Mouse (Mus musculus) layer of hippocampus, postnatal 14 days (tissue): ENCODE results near the gene 1700029I15Rik. TPM values are rescaled to one million over a fixed set of nuclear protein-coding genes. Genes with fewer than 3 reads are reported as not detected.
"Not testable (repeated sequence)": the region's sequence is repeated elsewhere in the genome, so short reads cannot be mapped to it uniquely, and the experiment has no call there.

Source experiments
- DNase-seq, 2 experiments: peaks; one replicate each; pipeline ENCODE4 v3.0.0; 2021 to 2022; ENCODE audit warnings: low spot score in 2 of 2, mixed read lengths in 1 of 2
- total RNA-seq, 2 experiments: library from RNA; stranded (reverse); gene quantifications; 2 replicates each; pipeline ENCODE4 v1.2.3; 2021

The 1700029I15Rik gene
- total RNA-seq, 2 experiments from 2014 or later, result 4.5 to 5.4 TPM

- DNase-seq, result no peak
These were observed 8.0 kb downstream of the 1700029I15Rik start for GRCm38 (mm10) chr2:92390206-92390930.

GRCm38 (mm10) chr2:92391116-92391515, 8.8 kb downstream of the 1700029I15Rik start:
- DNase-seq, result no peak

GRCm38 (mm10) chr2:92391703-92392317, 9.5 kb downstream of the 1700029I15Rik start:
- DNase-seq, result no peak

DNA sequence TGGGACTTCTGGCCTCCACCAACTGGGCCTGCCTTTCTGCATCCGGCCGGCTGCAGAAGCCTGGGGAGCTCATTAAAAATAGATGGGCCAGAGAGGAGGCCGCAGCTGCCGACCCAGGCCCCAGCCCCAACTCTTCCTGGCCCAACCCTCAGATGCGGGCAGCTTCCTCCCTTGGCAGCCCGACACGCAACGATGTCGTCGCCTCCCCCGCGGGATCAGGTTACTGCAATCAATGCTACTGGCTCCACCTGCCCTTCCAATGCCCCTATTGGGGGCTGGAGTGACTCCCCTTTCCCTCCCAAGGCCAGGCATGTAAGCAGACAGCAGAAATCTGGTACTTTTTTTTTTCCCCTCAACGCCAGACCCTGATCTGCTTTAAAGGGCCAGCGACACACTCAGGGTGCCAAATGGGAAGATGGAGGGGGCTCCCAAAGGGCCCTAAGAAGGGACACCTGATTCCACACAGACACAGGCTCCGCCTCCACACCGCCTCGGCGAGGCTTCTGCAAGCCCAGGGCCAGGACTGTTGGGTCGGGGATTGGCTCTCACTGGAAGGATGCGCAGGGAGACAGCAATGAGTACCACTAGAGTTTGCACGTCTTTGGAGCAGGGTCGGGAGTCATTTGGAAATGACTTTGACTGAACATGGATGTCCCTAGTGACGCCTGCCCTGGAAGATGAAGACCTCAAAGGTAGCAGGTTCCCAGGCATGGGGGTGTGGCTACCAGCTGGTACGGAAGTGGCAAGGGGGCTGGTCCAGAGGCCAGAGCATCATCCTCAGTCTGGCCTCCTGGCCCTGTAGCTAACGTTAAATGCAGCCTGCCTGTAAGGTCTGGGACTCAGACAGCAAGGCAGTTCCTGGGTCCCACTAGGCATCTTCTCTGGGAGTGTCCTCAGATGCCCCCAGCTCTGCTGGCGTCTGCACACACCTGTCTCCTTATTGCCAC, 10.3 kb downstream of the 1700029I15Rik start:
- no peak for DNase-seq

DNA sequence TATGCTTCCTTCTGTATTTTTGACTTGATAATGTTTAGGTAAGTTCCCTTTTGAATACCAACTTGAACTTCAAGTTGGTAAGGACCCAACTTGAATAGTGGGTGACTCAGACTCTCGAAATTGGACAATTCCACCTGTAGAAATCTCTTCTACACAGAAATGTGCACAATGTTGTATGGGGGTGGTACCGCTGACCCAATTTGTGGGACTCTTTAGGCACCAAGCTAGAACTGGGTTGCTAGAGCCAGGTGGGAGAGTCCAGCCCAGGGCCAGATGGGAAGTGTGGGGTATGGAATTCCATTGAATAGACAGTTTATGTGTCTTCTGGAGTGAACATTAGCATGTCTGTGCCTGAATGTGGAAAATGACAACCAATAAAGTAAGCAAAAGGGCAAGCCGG, 13.2 kb downstream of the 1700029I15Rik start:
- DNase-seq, result no peak

DNA sequence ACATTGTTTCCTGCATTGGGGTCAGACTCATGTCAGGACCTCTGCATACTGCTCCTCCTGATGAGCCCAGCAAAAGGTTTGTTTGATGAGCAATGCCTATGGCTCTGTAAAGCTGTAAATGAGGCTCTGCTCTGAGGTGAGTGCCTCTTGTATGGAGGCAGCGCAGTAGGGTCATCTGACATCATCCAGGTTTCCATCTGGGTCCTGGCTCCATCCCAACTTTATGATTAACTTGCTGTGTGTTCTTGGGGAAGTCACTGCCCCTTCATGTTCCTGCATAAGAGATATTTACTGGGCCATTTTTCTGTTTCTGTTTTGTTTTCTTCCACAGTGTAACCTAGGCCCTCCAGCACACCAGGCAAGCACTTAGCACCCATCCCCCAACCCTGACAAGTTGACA, 15.1 kb downstream of the 1700029I15Rik start:
- no peak for DNase-seq

- DNase-seq, result not testable (repeated sequence)
These were observed 17.5 kb downstream of the 1700029I15Rik start for GRCm38 (mm10) chr2:92399877-92400276.

GRCm38 (mm10) chr2:92400682-92401081, 18.3 kb downstream of the 1700029I15Rik start:
- no peak for DNase-seq

DNA sequence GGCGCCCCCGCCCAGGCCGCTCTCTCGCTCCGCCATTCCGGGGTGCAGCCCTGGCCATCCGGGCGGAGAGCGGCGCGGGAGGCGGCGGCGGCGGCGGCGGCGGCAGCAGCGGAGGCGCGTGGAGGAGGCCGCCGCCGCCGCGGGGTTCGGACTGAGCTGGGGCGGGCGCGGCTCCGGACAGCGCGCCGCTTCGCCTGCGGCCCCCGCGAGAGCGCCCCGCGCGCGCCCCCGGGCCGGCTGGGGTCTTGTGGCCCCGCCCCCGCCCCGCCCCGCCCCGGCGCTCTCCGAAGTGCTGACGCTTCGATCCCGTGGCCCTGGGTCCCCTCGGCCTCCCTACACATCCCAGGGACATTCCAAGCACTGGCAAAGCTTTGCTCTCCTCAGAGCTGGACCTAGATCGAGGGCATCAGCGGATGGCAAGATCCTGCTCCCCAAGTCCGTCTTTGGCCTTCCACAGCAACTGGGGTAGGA, 18.8 kb downstream of the 1700029I15Rik start, which contains the start of gene Mapk8ip1:
TSS of gene Mapk8ip1 (minus strand) at position 173 of the 471 bp plus-strand sequence.
- no peak for DNase-seq

GRCm38 (mm10) chr2:92402591-92403326, 20.4 kb downstream of the 1700029I15Rik start:
- no peak for DNase-seq

- DNase-seq, result no peak
These were observed 21.5 kb downstream of the 1700029I15Rik start for GRCm38 (mm10) chr2:92403776-92404319.

- DNase-seq, result no peak
These were observed 22.4 kb downstream of the 1700029I15Rik start for GRCm38 (mm10) chr2:92404737-92405136.

DNA sequence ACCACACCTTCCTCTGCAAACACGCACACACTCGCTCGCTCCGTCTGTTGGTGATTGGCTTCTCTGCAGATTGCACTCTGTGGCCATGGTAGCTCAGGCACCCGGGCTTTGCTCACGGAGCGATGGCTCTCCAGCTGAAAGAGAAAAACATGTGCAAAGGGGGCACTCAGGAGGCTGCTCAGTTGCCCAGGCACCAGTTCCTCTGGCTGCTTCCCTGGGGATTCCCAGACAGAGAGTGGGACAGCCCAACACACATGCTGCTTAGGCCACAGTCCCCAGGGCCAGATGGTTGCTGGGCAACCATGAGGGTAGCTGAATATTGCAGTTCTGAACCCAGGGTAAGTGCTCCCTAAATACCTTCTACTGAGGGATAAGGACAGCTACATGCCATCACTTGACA, 23.3 kb downstream of the 1700029I15Rik start:
- no peak for DNase-seq

DNA sequence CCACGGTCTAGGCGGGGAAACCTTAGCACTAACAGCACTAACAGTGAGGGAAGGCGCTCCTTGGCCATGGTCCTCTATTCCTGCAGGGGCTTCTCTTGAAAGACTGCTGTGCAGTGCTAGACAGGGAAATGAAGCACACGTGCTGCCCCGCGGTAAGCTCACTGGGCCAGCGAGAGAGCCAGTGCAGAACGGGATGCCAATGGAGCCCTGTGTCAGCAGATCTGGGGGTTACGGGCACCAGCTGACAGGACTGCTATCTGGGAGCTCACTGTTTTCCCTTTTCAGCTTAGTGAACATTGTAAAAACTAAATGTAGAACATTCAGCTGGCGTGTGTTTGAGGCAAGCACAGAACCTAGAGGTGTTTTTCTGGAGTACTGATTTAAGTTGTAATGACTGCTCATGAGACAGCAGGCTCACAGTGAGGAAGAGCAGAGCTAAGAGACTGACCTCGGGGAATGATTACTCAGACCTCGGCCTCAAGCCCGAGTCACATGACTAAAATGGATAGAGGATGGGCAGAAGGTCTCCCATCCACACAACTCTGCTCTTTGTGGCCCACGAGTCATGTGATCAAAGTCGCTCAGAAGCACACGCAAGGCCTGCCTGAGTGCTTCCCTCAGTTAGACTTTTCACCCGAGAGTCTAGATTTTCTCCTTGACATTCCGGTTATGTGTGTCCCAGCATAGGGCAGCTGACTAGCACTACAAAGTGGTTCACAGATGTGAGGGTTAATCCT, 26.1 kb downstream of the 1700029I15Rik start:
- no peak for DNase-seq

- DNase-seq, result no peak
These were observed 29.4 kb downstream of the 1700029I15Rik start for GRCm38 (mm10) chr2:92411705-92412104.

DNA sequence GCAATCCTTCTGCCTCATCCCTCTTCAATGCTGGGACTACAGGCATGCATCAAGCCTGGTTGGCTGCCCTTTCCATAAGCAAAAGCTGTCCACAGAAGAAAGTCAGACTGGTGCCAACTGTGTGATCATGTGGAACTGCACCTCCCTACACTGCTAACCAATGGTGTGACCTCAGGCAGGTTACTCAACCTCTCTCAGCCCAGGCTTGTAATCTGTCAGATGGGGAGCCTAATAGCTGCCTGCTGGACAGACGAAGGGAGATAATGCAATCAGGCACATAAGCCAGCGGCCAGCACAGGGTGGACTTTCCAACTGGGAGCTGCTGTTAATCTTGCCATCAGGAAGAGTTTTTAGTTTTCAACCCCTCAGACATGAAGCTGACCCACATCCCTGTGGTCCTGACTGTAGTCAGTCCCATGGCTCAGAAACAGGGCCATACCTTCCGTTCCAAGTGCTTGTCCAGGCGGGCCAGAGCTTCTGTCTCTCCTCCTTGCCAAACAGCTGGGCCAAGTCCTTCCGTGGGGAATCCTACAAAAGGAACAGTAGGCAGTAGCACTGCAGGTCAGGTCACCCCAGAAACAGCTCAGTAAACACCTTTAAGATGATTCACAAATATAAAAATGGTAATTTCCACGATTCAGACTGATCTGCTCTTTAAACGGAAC, 39.5 kb downstream of the 1700029I15Rik start:
- DNase-seq, result no peak

- no peak for DNase-seq
These were observed 40.2 kb downstream of the 1700029I15Rik start for GRCm38 (mm10) chr2:92422388-92423135.

GRCm38 (mm10) chr2:92423156-92423555, 40.8 kb downstream of the 1700029I15Rik start:
- DNase-seq, result no peak
